Mouse (Mus musculus) macrophage (primary cell): Measurements from ENCODE around the gene Gas7. TPM values are rescaled to one million over a fixed set of nuclear protein-coding genes. Genes with fewer than 3 reads are reported as not detected.

Experiments used
- H3K27ac ChIP-seq: fragments of 350-480 bp; formaldehyde crosslinking; 2 replicates; pipeline ENCODE4 v1.9.0; 2021
- H3K36me3 ChIP-seq: fragments of 350-480 bp; formaldehyde crosslinking; 2 replicates; pipeline ENCODE4 v1.9.0; 2021; ENCODE audit errors: inconsistent target
- H3K4me3 ChIP-seq: fragments of 350-480 bp; formaldehyde crosslinking; 2 replicates; pipeline ENCODE4 v1.9.0; 2021; ENCODE audit errors: inconsistent target
- H3K79me2 ChIP-seq: fragments of 350-480 bp; formaldehyde crosslinking; 2 replicates; pipeline ENCODE4 v1.9.0; 2021; ENCODE audit errors: inconsistent target
- WGBS: methylation state at CpG from one replicate; pipeline ENCODE4 v1.1.7; 2026; ENCODE audit warnings: inconsistent platforms; ENCODE audit not compliant: missing documents; 5-methylcytosine and 5-hydroxymethylcytosine counted together
- polyA plus RNA-seq: library from polyadenylated mRNA; stranded (reverse); fragments of 250-400 nt; gene quantifications from 3 replicates; pipeline ENCODE4 v1.2.4, GENCODE M21; 2018; ENCODE audit warnings: inconsistent platforms

The Gas7 gene
- polyA plus RNA-seq, 1 experiment from 2014 or later: 113 TPM

DNA sequence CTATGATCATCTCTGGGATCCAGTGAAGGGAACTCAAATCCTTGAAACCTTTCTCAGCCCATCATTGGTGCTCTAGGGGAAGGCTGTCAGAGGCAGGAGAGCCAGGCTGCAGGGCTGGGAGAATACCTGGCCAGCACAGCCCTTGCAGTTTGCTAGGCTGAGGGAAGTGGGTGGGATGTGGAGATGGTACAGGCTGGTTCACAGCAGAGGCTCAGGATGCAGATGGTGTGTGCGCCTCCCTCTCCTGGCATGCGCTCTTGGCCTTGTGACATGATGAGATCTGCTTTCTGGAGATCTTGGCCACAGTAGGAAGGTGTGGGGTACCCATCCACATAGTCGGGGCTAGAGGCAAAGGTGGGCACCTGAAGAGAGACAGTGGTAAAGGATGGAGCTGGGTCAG lies 209.0 kb downstream of the Gas7 start:
- peaks cover 97% of the 10 kb centered on the region for H3K36me3 ChIP-seq
- WGBS: 89% methylated on average over 3 of the region's 3 CpGs

DNA sequence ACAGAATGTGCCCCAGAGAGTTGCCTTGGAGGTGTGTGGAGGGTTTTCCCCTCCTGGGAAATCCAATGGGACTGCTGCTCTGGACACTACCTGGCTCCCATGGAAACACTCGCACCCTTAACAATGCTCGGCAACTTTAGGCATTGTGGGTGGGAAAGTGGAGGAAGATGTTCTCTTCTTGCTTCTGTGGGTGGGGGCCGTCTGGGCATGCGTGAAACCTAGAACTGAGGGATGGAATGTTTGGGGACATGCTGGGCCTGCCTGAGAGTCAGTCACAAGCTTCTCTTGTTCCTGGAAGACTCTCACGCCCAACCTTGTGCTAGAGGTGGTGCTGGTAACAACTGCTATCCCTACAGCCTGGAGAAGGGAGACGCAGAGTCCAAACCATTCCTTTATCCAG lies 209.7 kb downstream of the Gas7 start:
- Histone ChIP-seq H3K4me3 (no peak overlapping the region), H3K79me2 (no peaks in the 10 kb centered on the region), H3K36me3 (peaks cover 97% of the 10 kb centered on the region), H3K27ac (no peak overlapping the region)
- WGBS: 94% methylated on average over 5 of the region's 6 CpGs

More for the DNA sequence above, 209.0 kb downstream of the Gas7 start:
- Histone ChIP-seq H3K79me2 (no peaks in the 10 kb centered on the region), H3K4me3 (no peak overlapping the region), H3K27ac (no peak overlapping the region)

- H3K4me3 ChIP-seq: no peak overlapping the region
- no peak overlapping the region for H3K27ac ChIP-seq
- H3K36me3 ChIP-seq: peaks cover 96% of the 10 kb centered on the region
- H3K79me2 ChIP-seq: no peaks in the 10 kb centered on the region
- WGBS: 94% methylated on average over 5 of the region's 5 CpGs
Observed at GRCm38 (mm10) chr11:67666129-67666528, 210.9 kb downstream of the Gas7 start.

GRCm38 (mm10) chr11:67667531-67668332 lies 212.5 kb downstream of the Gas7 start:
- 67% methylated on average over 13 of the region's 13 CpGs for WGBS
- Histone ChIP-seq H3K4me3 (no peak overlapping the region), H3K27ac (no peak overlapping the region), H3K36me3 (peaks cover 96% of the 10 kb centered on the region), H3K79me2 (no peaks in the 10 kb centered on the region)

DNA sequence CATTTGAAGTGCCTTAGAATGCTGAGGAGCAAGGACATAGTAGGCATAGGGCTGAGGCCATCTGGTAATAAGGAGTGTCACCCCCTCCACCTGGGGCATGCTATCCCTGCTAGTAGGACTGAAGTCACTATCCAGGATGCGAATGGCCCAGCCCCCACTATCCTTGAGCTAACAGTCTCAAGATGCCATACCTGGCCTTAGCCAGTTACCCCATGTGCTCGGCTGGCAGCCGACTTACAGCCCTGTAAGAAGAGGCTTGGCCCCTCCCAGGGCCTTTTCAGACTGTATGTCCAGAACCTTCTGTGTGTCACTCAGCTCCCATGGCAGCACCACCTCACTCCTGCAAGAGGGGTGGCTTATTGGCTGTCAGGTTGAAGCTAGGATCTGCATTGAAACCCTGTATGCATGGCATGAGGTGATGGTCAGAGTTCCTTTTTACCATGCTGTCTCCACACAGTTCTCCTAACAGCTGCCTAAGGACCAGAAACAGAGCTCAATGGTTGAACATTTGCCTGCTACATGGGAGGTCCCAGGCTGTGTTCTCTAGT lies 213.3 kb downstream of the Gas7 start:
- 94% methylated on average over 3 of the region's 3 CpGs for WGBS
- Histone ChIP-seq H3K4me3 (no peak overlapping the region), H3K27ac (no peak overlapping the region), H3K79me2 (no peaks in the 10 kb centered on the region), H3K36me3 (peaks cover 98% of the 10 kb centered on the region)

DNA sequence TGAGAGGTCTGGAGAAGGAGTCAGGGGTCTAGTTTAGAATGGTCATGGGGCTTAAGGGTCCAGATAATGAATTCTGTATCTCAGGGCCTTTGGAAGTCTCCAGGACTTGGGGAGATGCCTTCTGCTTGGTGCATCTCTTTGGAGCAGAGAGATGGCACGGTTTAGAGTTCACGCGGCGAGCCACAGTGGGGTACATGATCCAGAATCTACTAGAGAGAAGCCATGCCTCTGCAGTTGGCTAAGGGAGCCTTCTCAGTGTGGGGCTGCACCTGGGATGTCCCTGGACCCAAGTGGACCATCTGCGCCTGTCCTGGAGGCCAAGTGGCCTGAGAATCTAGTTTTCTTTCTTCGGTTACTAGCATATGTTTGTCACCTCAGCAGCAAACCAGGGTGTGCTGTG lies 214.8 kb downstream of the Gas7 start:
- H3K79me2 ChIP-seq: no peaks in the 10 kb centered on the region
- H3K4me3 ChIP-seq: no peak overlapping the region
- H3K36me3 ChIP-seq: peaks cover 85% of the 10 kb centered on the region
- H3K27ac ChIP-seq: no peak overlapping the region
- 93% methylated on average over 6 of the region's 6 CpGs for WGBS

DNA sequence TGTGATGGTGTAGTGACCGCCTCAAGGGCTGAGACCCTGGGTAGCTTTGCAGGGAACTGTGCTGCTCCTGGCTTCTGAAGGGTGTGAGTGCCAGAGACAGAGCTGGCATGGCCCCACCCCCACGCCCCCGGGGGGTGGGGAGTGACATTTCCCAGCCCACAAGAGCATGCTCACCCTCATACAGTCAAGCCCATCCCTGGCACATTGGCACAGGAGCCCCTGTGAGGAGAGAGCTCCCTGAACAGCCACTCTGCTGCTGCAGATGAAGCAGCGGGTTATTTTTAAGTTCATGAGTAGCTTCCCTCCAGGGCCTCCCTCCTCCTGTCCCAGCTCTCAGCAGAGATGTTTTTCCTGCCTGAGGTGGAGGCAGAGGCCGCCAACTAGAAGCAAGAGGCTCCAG lies 216.9 kb downstream of the Gas7 start:
- H3K79me2 ChIP-seq: no peaks in the 10 kb centered on the region
- peaks cover 82% of the 10 kb centered on the region for H3K36me3 ChIP-seq
- WGBS: 87% methylated on average over 5 of the region's 5 CpGs
- no peak overlapping the region for H3K4me3 ChIP-seq
- no peak overlapping the region for H3K27ac ChIP-seq

- Histone ChIP-seq H3K36me3 (peaks cover 68% of the 10 kb centered on the region), H3K79me2 (no peaks in the 10 kb centered on the region), H3K4me3 (no peak overlapping the region), H3K27ac (no peak overlapping the region)
- 31% methylated on average over 12 of the region's 12 CpGs for WGBS
Observed at GRCm38 (mm10) chr11:67675562-67676540, 220.6 kb downstream of the Gas7 start.

- no peaks in the 10 kb centered on the region for H3K79me2 ChIP-seq
- H3K36me3 ChIP-seq: peaks cover 75% of the 10 kb centered on the region
- WGBS: 74% methylated on average over 5 of the region's 5 CpGs
- no peak overlapping the region for H3K4me3 ChIP-seq
- no peak overlapping the region for H3K27ac ChIP-seq
Observed at GRCm38 (mm10) chr11:67679300-67679699, 224.1 kb downstream of the Gas7 start.

- no peak overlapping the region for H3K27ac ChIP-seq
- WGBS: 86% methylated on average over 2 of the region's 2 CpGs
- no peak overlapping the region for H3K4me3 ChIP-seq
- H3K79me2 ChIP-seq: no peaks in the 10 kb centered on the region
- H3K36me3 ChIP-seq: peaks cover 81% of the 10 kb centered on the region
Observed at GRCm38 (mm10) chr11:67679930-67680329, 224.7 kb downstream of the Gas7 start.

- 95% methylated on average over 3 of the region's 3 CpGs for WGBS
- Histone ChIP-seq H3K36me3 (peaks cover 72% of the 10 kb centered on the region), H3K79me2 (no peaks in the 10 kb centered on the region)
Observed at GRCm38 (mm10) chr11:67681871-67682270, 226.6 kb downstream of the Gas7 start.

GRCm38 (mm10) chr11:67686109-67686508 lies 230.9 kb downstream of the Gas7 start:
- no peak overlapping the region for H3K27ac ChIP-seq
- WGBS: 83% methylated on average over 2 of the region's 2 CpGs
- H3K79me2 ChIP-seq: no peaks in the 10 kb centered on the region
- H3K4me3 ChIP-seq: no peak overlapping the region
- H3K36me3 ChIP-seq: peaks cover 46% of the 10 kb centered on the region

More at GRCm38 (mm10) chr11:67681871-67682270, 226.6 kb downstream of the Gas7 start:
- no peak overlapping the region for H3K27ac ChIP-seq
- H3K4me3 ChIP-seq: no peak overlapping the region

GRCm38 (mm10) chr11:67694703-67695376 lies 239.6 kb downstream of the Gas7 start, which contains the start of gene Rcvrn:
Rcvrn (plus strand) TSS chr11:67695326.
- Histone ChIP-seq H3K36me3 (no peaks in the 10 kb centered on the region), H3K27ac (no peak within 1 kb of the TSS), H3K79me2 (no peaks in the 10 kb centered on the region), H3K4me3 (no peak within 1 kb of the TSS)
- 79% methylated on average over 7 of the region's 7 CpGs for WGBS

DNA sequence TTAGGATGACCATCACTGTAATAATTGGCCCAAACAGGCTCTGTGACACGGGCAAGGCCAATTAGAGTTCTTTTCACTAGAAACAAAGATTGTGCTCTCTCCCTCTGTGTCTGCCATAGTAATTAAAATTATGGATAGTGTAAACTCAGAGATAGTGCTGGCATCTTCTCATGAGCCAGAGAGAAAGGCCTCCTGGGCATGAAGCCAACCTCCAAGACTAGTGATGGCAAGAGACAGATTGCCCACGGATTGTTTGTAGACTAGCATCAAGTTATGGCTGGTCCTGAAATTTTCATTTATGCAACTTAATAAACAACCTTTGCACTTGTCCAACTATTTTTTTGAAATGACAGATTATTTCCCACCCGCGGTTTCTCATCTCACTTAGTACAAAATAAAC lies 257.7 kb downstream of the Gas7 start:
- no peak overlapping the region for H3K4me3 ChIP-seq
- no peak overlapping the region for H3K27ac ChIP-seq
- WGBS: 89% methylated on average over 4 of the region's 4 CpGs
- H3K36me3 ChIP-seq: no peaks in the 10 kb centered on the region
- H3K79me2 ChIP-seq: no peaks in the 10 kb centered on the region
